10 mouse cellular contexts compared by ENCODE assay signal in the genomic region with DNA sequence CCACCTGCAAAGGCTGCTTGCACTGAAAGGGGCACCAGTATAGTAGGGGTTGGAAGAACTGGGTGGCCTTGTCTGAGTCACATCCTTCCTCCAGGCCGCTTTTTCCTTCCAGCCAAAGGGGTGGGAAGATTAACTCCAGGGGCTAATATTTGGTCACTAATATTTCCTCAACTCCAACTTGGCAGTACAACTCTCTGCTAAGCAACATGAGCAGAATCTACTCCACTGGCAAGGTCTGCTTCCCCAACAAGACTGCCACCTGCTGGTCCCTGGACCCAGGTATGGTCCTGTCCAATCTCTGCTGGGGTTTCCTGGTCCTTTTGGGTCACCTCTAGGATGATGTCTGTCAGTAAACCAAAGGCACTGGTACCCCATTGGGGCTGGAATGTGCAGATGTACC. TPM values are rescaled to one million over a fixed set of nuclear protein-coding genes. Genes with fewer than 3 reads are reported as not detected.
DNase-seq lines count a peak whose midpoint lies in the region; ATAC-seq and TF ChIP-seq lines count a peak whose summit lies in the region.
"Had no signal": no experiment of that assay in that cellular context is flagged by ENCODE, and none has a peak within 500 bp of the region (broad histone marks: within the 10 kb centered on the region; RNA-seq: fewer than 3 reads in every experiment).

No protein-coding gene starts in this region.

- TF ChIP-seq POLR2A in liver, adult 2 months (IDR thresholded peaks at IDR 0.05; ENCODE audit: extremely low read depth, insufficient read depth, low read length): no peak
- no peak for TF ChIP-seq POLR2A in embryonic fibroblast, embryonic 13.5 days (IDR thresholded peaks at IDR 0.05; ENCODE audit: low read depth, low read length)
- no peak for TF ChIP-seq POLR2A in lung, adult 2 months (IDR thresholded peaks at IDR 0.05; ENCODE audit: borderline replicate concordance, extremely low read depth, low read depth, low read length)

- H3K79me2 ChIP-seq in liver, adult 2 months (ENCODE audit: control insufficient read depth, insufficient read depth, low read length): no peaks in the 10 kb centered on the region

- H3K27ac ChIP-seq in liver, adult 2 months (replicated peaks; ENCODE audit: insufficient read depth, low read depth, low read length): no peak overlapping the region
- H3K27ac ChIP-seq in embryonic fibroblast, embryonic 13.5 days (ENCODE audit: insufficient read depth, low read length): no peak overlapping the region
- H3K27ac ChIP-seq: liver, embryonic 15.5 days; stomach, embryonic 15.5 days had no signal

- no peak for ATAC-seq in CD4-positive, CD25-positive, alpha-beta regulatory T cell, adult 4 months

- no peak overlapping the region for H3K9ac ChIP-seq in liver, adult 2 months (ENCODE audit: low read depth, low read length)
- H3K9ac ChIP-seq: liver, embryonic 15.5 days; stomach, embryonic 15.5 days had no signal

- peak; percentile 73 for TF ChIP-seq CTCF in liver, adult 2 months (IDR thresholded peaks at IDR 0.05; ENCODE audit: low read depth, low read length)
- peak; percentile 54; the same call in 1 of the 2 replicates for TF ChIP-seq CTCF in embryonic fibroblast, embryonic 13.5 days (IDR thresholded peaks at IDR 0.05; ENCODE audit: borderline replicate concordance, insufficient read depth, low read length)
- TF ChIP-seq CTCF in lung, adult 2 months (IDR thresholded peaks at IDR 0.05; ENCODE audit: insufficient read depth, low read length): peak; percentile 83

- no peak overlapping the region for H3K4me3 ChIP-seq in liver, adult 2 months (ENCODE audit: insufficient read depth, low read depth, low read length)
- H3K4me3 ChIP-seq in embryonic fibroblast, embryonic 13.5 days (ENCODE audit: insufficient read depth, low read length): no peak overlapping the region
- H3K4me3 ChIP-seq in lung, adult 2 months (replicated peaks; ENCODE audit: extremely low read depth, low read depth, low read length): peak overlapping the region; percentile 93
- H3K4me3 ChIP-seq: liver, embryonic 15.5 days; stomach, embryonic 15.5 days had no signal

- DNase-seq in CD4-positive, CD25-positive, alpha-beta regulatory T cell, adult 2 months (ENCODE audit: low read depth, low spot score): peak; percentile 50
- DNase-seq in liver, adult 2 months (ENCODE audit: extremely low read depth, low read depth, low spot score): peak; percentile 34
- DNase-seq in liver: no peak
- peak; percentile 71 for DNase-seq in lung, adult 2 months
- no peak for DNase-seq in frontal cortex, postnatal 10 days (ENCODE audit: low spot score in 2 of 2)
- no peak for DNase-seq in left cerebral cortex, adult 8-10 months (ENCODE audit: low spot score in 2 of 2)

- H3K4me1 ChIP-seq in liver, adult 2 months (ENCODE audit: control insufficient read depth, insufficient read depth, low read length): no peaks in the 10 kb centered on the region
- no peaks in the 10 kb centered on the region for H3K4me1 ChIP-seq in embryonic fibroblast, embryonic 13.5 days (ENCODE audit: control insufficient read depth, insufficient read depth, low read length)
- peaks cover 10% of the 10 kb centered on the region for H3K4me1 ChIP-seq in lung, adult 2 months (ENCODE audit: control insufficient read depth, insufficient read depth, low read length)

- H3K36me3 ChIP-seq in liver, adult 2 months (ENCODE audit: control insufficient read depth, insufficient read depth, low read length): no peaks in the 10 kb centered on the region
- H3K36me3 ChIP-seq: liver, embryonic 15.5 days; stomach, embryonic 15.5 days had no signal

- 29% methylated on average over 1 of the region's 1 CpGs for WGBS in liver, adult 2 months
- WGBS in lung, adult 2 months: 5% methylated on average over 1 of the region's 1 CpGs

- H3K27me3 ChIP-seq in liver, adult 2 months (ENCODE audit: control insufficient read depth, insufficient read depth, low read length): peaks cover 8% of the 10 kb centered on the region

RNA-seq across cellular contexts. Expression of gene Ace, which starts 1.8 kb away (rescaled TPM):
- polyA plus RNA-seq in CD4-positive, CD25-positive, alpha-beta regulatory T cell, adult 4 months (2017; shearing (Covaris generic)): not detected
- total RNA-seq in liver, adult 2 months (2014; rRNA removed): 0.28 and 0.74 TPM in 2 replicates
- polyA plus RNA-seq in liver, adult 2 months (2012; rRNA removed): 0.42 and 0.60 TPM in 2 replicates
- 0.57 and 1.3 TPM in 2 replicates for polyA plus RNA-seq in embryonic fibroblast, embryonic 13.5 days (2011; ENCODE audit: insufficient read length, low read depth, missing spikeins)
- 704 and 832 TPM in 2 replicates for polyA plus RNA-seq in lung, adult 2 months (2012; rRNA removed)
- 10 to 100 TPM; 18.6 to 24.5 (median 20.5) TPM for total RNA-seq in left cerebral cortex, adult 8-10 months (2022)

RNA-seq across cellular contexts. Expression of gene Cyb561, which starts 16.4 kb away (rescaled TPM):
- polyA plus RNA-seq in CD4-positive, CD25-positive, alpha-beta regulatory T cell, adult 4 months (2017; shearing (Covaris generic)): 1 to 10 TPM in 1 of 2 experiments, under 1 TPM in 1; 0.48 to 1.7 TPM
- 3.2 and 3.4 TPM in 2 replicates for total RNA-seq in liver, adult 2 months (2014; rRNA removed)
- 2.4 and 3.7 TPM in 2 replicates for polyA plus RNA-seq in liver, adult 2 months (2012; rRNA removed)
- polyA plus RNA-seq in embryonic fibroblast, embryonic 13.5 days (2011; ENCODE audit: insufficient read length, low read depth, missing spikeins): 2.6 and 3.4 TPM in 2 replicates
- 102 and 105 TPM in 2 replicates for polyA plus RNA-seq in lung, adult 2 months (2012; rRNA removed)
- total RNA-seq in left cerebral cortex, adult 8-10 months (2022): 10 to 100 TPM; 86.6 to 90.7 (median 89.1) TPM

RNA-seq across cellular contexts. Expression of gene Ace3, which starts 25.0 kb away (rescaled TPM):
- polyA plus RNA-seq in CD4-positive, CD25-positive, alpha-beta regulatory T cell, adult 4 months (2017; shearing (Covaris generic)): not detected
- total RNA-seq in liver, adult 2 months (2014; rRNA removed): not detected in 2 replicates
- polyA plus RNA-seq in liver, adult 2 months (2012; rRNA removed): not detected in 2 replicates
- polyA plus RNA-seq in embryonic fibroblast, embryonic 13.5 days (2011; ENCODE audit: insufficient read length, low read depth, missing spikeins): not detected in 2 replicates
- polyA plus RNA-seq in lung, adult 2 months (2012; rRNA removed): 2.2 and 2.4 TPM in 2 replicates
- total RNA-seq in left cerebral cortex, adult 8-10 months (2022): not detected
- polyA plus RNA-seq: liver, embryonic 15.5 days; stomach, embryonic 15.5 days had no signal

RNA-seq across cellular contexts. Expression of gene Kcnh6, which starts 38.4 kb away (rescaled TPM):
- polyA plus RNA-seq in CD4-positive, CD25-positive, alpha-beta regulatory T cell, adult 4 months (2017; shearing (Covaris generic)): under 1 TPM in 1 of 2 experiments, not detected in 1; 0.18 TPM
- not detected in 2 replicates for total RNA-seq in liver, adult 2 months (2014; rRNA removed)
- polyA plus RNA-seq in liver, adult 2 months (2012; rRNA removed): not detected in 2 replicates
- polyA plus RNA-seq in embryonic fibroblast, embryonic 13.5 days (2011; ENCODE audit: insufficient read length, low read depth, missing spikeins): not detected in 2 replicates
- 0.44 and 0.45 TPM in 2 replicates for polyA plus RNA-seq in lung, adult 2 months (2012; rRNA removed)
- 1 to 10 TPM; 1.9 to 2.6 (median 2.2) TPM for total RNA-seq in left cerebral cortex, adult 8-10 months (2022)

Comparison
In these comparisons a context has a peak if more than half of its experiments do, and no peak if none do; other contexts are left out.
1. DNase-seq: peak in CD4-positive, CD25-positive, alpha-beta regulatory T cell, adult 2 months (single experiment), liver, adult 2 months (single experiment) and lung, adult 2 months (single experiment); none in liver (single experiment), frontal cortex, postnatal 10 days (0 of 2) and left cerebral cortex, adult 8-10 months (0 of 2).
2. RNA of gene Ace, which starts 1.8 kb away (polyA plus RNA-seq): 704 to 832 TPM in lung, adult 2 months; 0.57 to 1.3 TPM in embryonic fibroblast, embryonic 13.5 days, 0.42 to 0.60 TPM in liver, adult 2 months and not detected in CD4-positive, CD25-positive, alpha-beta regulatory T cell, adult 4 months; every median in the first group is over 100 times any median in the second.
3. RNA of gene Cyb561, which starts 16.4 kb away (polyA plus RNA-seq): 102 to 105 TPM in lung, adult 2 months; 2.4 to 3.7 TPM in liver, adult 2 months, 2.6 to 3.4 TPM in embryonic fibroblast, embryonic 13.5 days and 0.48 to 1.7 TPM in CD4-positive, CD25-positive, alpha-beta regulatory T cell, adult 4 months; every median in the first group is over 10 times any median in the second.
4. Peak in every context shown above with its lines, with median percentiles within 50 percentile points of each other: CTCF ChIP-seq.